In genomic region chr5:137741023-137741931, GRCm38 (mm10) we compare ENCODE assay signal across 7 mouse cellular contexts. TPM values are rescaled to one million over a fixed set of nuclear protein-coding genes. Genes with fewer than 3 reads are reported as not detected.
DNase-seq lines count a peak whose midpoint lies in the region; ATAC-seq and TF ChIP-seq lines count a peak whose summit lies in the region.

Nyap1 (minus strand) TSS chr5:137741607.

- no peaks in the 10 kb centered on the region; the same call in 1 of the 2 replicates for H3K36me3 ChIP-seq in intestine, postnatal 0 days (ENCODE audit: control insufficient read depth, insufficient read depth)
- H3K36me3 ChIP-seq in limb, embryonic 12.5 days: peaks cover 17% of the 10 kb centered on the region
- H3K36me3 ChIP-seq in midbrain, embryonic 14.5 days (ENCODE audit: control insufficient read depth, insufficient read depth, low read length): peaks cover 17% of the 10 kb centered on the region
- H3K36me3 ChIP-seq in spleen, adult 2 months (ENCODE audit: control insufficient read depth, insufficient read depth, low read length): no peaks in the 10 kb centered on the region

- H3K4me2 ChIP-seq in intestine, postnatal 0 days (replicated peaks; ENCODE audit: low read depth): peak within 1 kb of the TSS; percentile 92
- peak within 1 kb of the TSS; percentile 91 for H3K4me2 ChIP-seq in limb, embryonic 12.5 days
- H3K4me2 ChIP-seq in midbrain, embryonic 14.5 days (ENCODE audit: low read length): peak within 1 kb of the TSS; percentile 93

- H3K4me1 ChIP-seq in intestine, postnatal 0 days (replicated peaks; ENCODE audit: control insufficient read depth, insufficient read depth, low read length): no peaks in the 10 kb centered on the region
- peaks cover 36% of the 10 kb centered on the region for H3K4me1 ChIP-seq in limb, embryonic 12.5 days (replicated peaks)
- peaks cover 24% of the 10 kb centered on the region for H3K4me1 ChIP-seq in midbrain, embryonic 14.5 days (ENCODE audit: control insufficient read depth, insufficient read depth, low read length)
- H3K4me1 ChIP-seq in spleen, adult 2 months (ENCODE audit: control insufficient read depth, insufficient read depth, insufficient read length): peaks cover 7% of the 10 kb centered on the region; the same call in 1 of the 2 replicates

- TF ChIP-seq CTCF in intestine, postnatal 0 days (IDR thresholded peaks at IDR 0.05; ENCODE audit: low read depth): peak; percentile 87
- peak; percentile 59 for TF ChIP-seq CTCF in spleen, adult 2 months (IDR thresholded peaks at IDR 0.05; ENCODE audit: extremely low read depth, insufficient read depth, insufficient read length, insufficient replicate concordance)

- no peak for TF ChIP-seq POLR2A in spleen, adult 2 months (IDR thresholded peaks at IDR 0.05; ENCODE audit: low read depth, low read length)

- peak within 1 kb of the TSS; percentile 62 for H3K9ac ChIP-seq in intestine, postnatal 0 days (ENCODE audit: low read depth, low read length)
- peak within 1 kb of the TSS; percentile 66 for H3K9ac ChIP-seq in limb, embryonic 12.5 days (replicated peaks)
- peak within 1 kb of the TSS; percentile 90 for H3K9ac ChIP-seq in midbrain, embryonic 14.5 days (replicated peaks; ENCODE audit: low read length)

- H3K27ac ChIP-seq in intestine, postnatal 0 days (ENCODE audit: low read depth, low read length): peak within 1 kb of the TSS; percentile 83
- peak within 1 kb of the TSS; percentile 68 for H3K27ac ChIP-seq in limb, embryonic 12.5 days
- peak within 1 kb of the TSS; percentile 87 for H3K27ac ChIP-seq in midbrain, embryonic 14.5 days (replicated peaks; ENCODE audit: low read depth, low read length)
- H3K27ac ChIP-seq in spleen, adult 2 months (ENCODE audit: insufficient read depth, low read length): peak within 1 kb of the TSS; percentile 47; the same call in 1 of the 2 replicates

- DNase-seq in adrenal gland, adult 8-10 months: peak; percentile 65
- DNase-seq in embryo, embryonic 10.5 days (ENCODE audit: low spot score): peak; percentile 83
- DNase-seq in gastrocnemius, postnatal 25 days: peak; percentile 73
- DNase-seq in midbrain, embryonic 14.5 days: peak; percentile 92
- peak in 1 of 2 experiments; percentile 70 for DNase-seq in spleen, adult 2 months (ENCODE audit: low read depth in 1 of 2, low spot score in 2 of 2)

- H3K4me3 ChIP-seq in intestine, postnatal 0 days (ENCODE audit: low read depth, low read length): peak within 1 kb of the TSS; percentile 65
- peak within 1 kb of the TSS; percentile 65 for H3K4me3 ChIP-seq in limb, embryonic 12.5 days (replicated peaks)
- peak within 1 kb of the TSS; percentile 75 for H3K4me3 ChIP-seq in midbrain, embryonic 14.5 days (replicated peaks; ENCODE audit: low read depth, low read length)
- peak within 1 kb of the TSS; percentile 70 for H3K4me3 ChIP-seq in spleen, adult 2 months (ENCODE audit: extremely low read depth, insufficient read depth, insufficient read length)

- no peaks in the 10 kb centered on the region for H3K9me3 ChIP-seq in intestine, postnatal 0 days (ENCODE audit: control insufficient read depth)
- H3K9me3 ChIP-seq in limb, embryonic 12.5 days: no peaks in the 10 kb centered on the region
- no peaks in the 10 kb centered on the region for H3K9me3 ChIP-seq in midbrain, embryonic 14.5 days (ENCODE audit: control insufficient read depth, low read length)

- under 1% methylated on average over 69 of the region's 71 CpGs for WGBS in intestine, postnatal 0 days
- whole genome bisulfite sequencing in limb, embryonic 12.5 days: under 1% methylated on average over 71 of the region's 71 CpGs
- WGBS in midbrain, embryonic 14.5 days: 1% methylated on average over 71 of the region's 71 CpGs
- under 1% methylated on average over 70 of the region's 71 CpGs for WGBS in spleen, adult 2 months

- peak; percentile 88 for ATAC-seq in intestine, postnatal 0 days
- ATAC-seq in limb, embryonic 12.5 days (ENCODE audit: insufficient number of reproducible peaks, insufficient read depth, low FRiP score, low TSS enrichment, low read depth): peak; percentile 89
- peak; percentile 85 for ATAC-seq in midbrain, embryonic 14.5 days (ENCODE audit: low FRiP score, low TSS enrichment)

- no peaks in the 10 kb centered on the region for H3K27me3 ChIP-seq in intestine, postnatal 0 days (replicated peaks; ENCODE audit: control insufficient read depth, insufficient read depth, low read length)
- H3K27me3 ChIP-seq in limb, embryonic 12.5 days: no peaks in the 10 kb centered on the region
- no peaks in the 10 kb centered on the region for H3K27me3 ChIP-seq in midbrain, embryonic 14.5 days (ENCODE audit: control insufficient read depth, insufficient read depth, low read length)
- no peaks in the 10 kb centered on the region; the same call in 1 of the 2 replicates for H3K27me3 ChIP-seq in spleen, adult 2 months (ENCODE audit: control insufficient read depth, insufficient read depth, low read length)

RNA-seq across cellular contexts. Expression of gene Nyap1, which starts in this region (rescaled TPM):
- total RNA-seq in adrenal gland, adult 8-10 months (2022): 10 to 100 TPM in 1 of 4 experiments, 1 to 10 TPM in 3; 4.4 to 10.2 (median 7.1) TPM
- under 1 TPM; 0.10 to 0.35 TPM for total RNA-seq in gastrocnemius, postnatal 25 days (2021)
- polyA plus RNA-seq in intestine, postnatal 0 days (2015; fragmentation: Nextera tagmentation; extraction: Ambion mirVana): 1.6 and 2.0 TPM in 2 replicates
- polyA plus RNA-seq in limb, embryonic 12.5 days (2016; fragmentation: Nextera tagmentation; extraction: Ambion mirVana): 3.8 and 4.5 TPM in 2 replicates
- 16.2 and 28.8 TPM in 2 replicates for polyA plus RNA-seq in midbrain, embryonic 14.5 days (2014; fragmentation: Nextera tagmentation; extraction: Ambion mirVana)
- polyA plus RNA-seq in spleen, adult 2 months (2012; rRNA removed): 1.2 and 1.9 TPM in 2 replicates

Comparison
In these comparisons a context has a peak if more than half of its experiments do, and no peak if none do; other contexts are left out.
1. RNA of gene Nyap1 (total RNA-seq): 4.4 to 10.2 TPM in adrenal gland, adult 8-10 months; 0.10 to 0.35 TPM in gastrocnemius, postnatal 25 days; every median in the first group is over 4 times any median in the second.
2. Peak in DNase-seq in gastrocnemius, postnatal 25 days; RNA of the gene not detected or under 1 TPM.
3. Peak in every context shown above with its lines, with median percentiles within 50 percentile points of each other: ATAC-seq, H3K27ac ChIP-seq, H3K4me2 ChIP-seq, H3K4me3 ChIP-seq and H3K9ac ChIP-seq.